Mouse (Mus musculus) cerebellum, postnatal 10 days (tissue): Measurements from ENCODE around the gene C130050O18Rik.

ENCODE experiments used
- DNase-seq, 2 experiments: peaks; one replicate each; pipeline ENCODE4 v3.0.0; 2021; ENCODE audit warnings: mixed read lengths in 2 of 2

Gene C130050O18Rik

GRCm38 (mm10) chr5:139427989-139428388 is 22.9 kb downstream of the C130050O18Rik start:
- peak; percentile 84 to 89 for DNase-seq

DNA sequence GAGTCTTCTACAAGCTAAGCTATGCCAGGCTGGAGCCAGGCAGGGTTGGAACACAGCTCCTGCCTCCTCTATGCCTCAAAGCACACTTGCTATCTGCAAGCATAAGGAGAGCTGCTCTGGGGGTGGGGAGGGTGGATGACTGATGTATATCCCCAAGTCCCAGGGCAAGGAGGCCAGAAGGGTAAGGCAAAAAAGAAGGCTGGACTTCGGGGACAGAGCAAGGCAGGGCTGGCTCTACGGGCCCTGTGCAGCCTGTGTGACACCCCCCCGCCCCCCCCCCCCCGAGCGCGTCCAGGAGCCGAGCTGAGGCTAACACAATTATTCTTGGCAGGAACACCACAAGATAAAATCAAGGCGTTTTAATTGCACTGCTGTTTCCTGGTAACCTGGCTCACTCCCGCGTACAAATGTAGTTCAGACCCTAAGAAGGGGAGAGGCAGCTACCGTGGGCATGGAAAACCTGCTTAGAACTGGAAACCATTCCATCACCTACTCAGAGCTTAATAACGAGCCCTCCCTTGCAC is 24.8 kb downstream of the C130050O18Rik start:
- DNase-seq: peak; percentile 50 to 65

DNA sequence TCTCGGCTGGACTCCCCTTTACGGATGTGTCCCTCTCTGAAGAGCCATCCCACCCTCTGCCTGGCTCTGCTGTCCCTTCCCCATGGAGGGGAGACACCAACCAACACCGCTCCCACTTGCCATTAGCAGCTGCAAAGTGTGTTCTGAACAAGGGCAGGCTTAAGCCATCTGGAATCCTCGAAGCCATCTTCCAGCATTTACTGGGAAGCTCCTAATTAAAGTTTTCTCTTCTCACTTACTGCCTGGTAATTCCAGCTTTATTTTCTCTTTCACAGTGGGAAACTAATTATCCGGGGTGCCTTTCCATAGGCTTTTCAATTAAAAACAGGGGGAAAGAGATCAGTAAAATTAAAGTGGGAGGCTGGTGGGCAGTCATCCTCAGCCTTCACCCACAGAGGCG is 27.3 kb downstream of the C130050O18Rik start:
- DNase-seq: no peak

DNA sequence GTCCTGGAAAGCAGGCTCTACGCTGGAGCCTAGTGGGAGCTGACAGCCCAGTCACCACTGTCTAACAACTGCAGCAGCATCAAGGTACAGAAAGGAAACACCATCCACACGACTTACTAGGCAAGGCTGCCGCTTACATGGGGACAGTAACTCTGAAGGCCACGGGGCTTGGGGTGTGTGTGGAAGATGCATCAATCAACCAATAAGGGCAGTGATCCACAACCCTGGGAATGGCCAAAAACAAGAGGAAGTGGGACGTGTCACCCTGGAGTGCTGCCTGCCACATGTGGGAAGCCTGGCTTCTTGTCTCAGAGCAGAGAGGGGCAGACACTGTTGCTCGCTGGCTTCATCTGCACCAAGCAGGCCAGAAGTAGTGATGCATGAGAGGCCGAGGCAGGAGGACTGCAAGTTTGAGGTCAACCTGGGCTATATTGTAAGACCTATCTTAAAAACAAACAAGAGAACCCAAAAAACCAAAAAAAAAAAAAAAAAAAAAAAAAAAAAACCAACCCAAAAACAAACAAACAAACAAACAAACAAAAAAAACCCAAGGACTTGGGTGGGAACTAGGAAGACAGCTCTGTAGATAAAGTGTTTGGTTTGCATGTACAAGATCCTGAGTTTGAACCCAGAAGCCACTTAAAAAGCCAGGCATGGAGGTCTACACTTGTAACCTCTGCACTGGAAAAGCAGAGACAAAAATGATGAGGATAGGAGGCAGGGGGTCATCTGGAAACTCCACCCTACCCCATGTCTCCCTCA is 27.8 kb downstream of the C130050O18Rik start:
- DNase-seq: no peak

GRCm38 (mm10) chr5:139433842-139434568 is 28.9 kb downstream of the C130050O18Rik start:
- DNase-seq: no peak

DNA sequence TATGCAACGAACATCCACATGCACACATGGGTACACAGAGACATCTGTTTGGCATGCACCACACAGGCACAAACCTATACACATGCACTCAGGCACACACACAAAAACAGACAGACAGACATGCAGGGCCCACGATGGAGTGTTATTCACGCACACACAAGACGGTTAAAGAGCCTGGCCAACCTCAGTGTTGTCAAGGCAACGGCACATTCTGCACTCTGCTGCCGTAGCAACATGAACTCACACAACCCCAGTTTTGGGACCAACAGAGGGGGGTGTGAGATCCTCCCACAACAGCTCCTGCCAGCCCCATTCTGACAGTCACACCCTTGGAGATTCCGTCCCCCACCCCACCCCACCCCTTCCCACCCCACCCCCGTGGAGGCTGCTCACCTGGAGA is 29.9 kb downstream of the C130050O18Rik start:
- DNase-seq: peak; percentile 60 to 67

DNA sequence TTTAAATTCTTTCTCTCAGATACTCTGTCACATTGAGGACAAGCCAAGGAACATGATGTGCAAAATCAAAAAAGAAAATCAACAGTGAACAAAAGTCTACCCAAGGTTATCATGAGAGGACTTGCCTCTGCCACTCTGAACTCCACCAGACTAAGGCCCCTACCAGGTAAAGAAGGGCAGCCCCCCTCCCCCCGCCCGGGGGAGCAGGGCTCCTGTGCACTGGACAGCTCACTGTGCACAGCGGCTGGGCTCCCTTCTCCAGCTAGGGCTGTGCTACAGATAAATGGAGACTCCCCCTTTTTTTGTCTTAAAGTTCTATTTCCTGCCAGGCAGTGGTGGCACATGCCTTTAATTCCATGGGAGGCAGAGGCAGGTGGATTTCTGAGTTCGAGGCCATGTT is 32.7 kb downstream of the C130050O18Rik start:
- DNase-seq: no peak

- DNase-seq: peak in 1 of 2 experiments; percentile 56
Measured at GRCm38 (mm10) chr5:139438440-139438839, 33.4 kb downstream of the C130050O18Rik start.

GRCm38 (mm10) chr5:139440451-139440850 is 35.4 kb downstream of the C130050O18Rik start:
- peak; percentile 74 to 81 for DNase-seq

- DNase-seq: peak; percentile 63 to 65
Measured at GRCm38 (mm10) chr5:139440926-139441725, 36.0 kb downstream of the C130050O18Rik start.

DNA sequence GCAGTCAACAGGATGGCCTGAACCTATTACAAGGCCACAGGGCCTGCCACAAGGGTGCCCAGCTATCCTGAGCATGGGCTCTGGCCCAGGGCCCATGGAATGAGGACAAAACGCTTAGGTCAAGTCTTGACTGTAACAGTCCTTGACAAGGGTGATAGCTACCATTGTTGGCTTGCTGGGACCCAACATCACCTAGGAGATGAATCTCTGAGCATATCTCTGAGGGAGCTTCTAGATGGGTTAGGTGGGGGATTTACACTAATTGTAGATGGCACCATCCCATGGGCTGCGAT is 36.6 kb downstream of the C130050O18Rik start:
- DNase-seq: no peak

DNA sequence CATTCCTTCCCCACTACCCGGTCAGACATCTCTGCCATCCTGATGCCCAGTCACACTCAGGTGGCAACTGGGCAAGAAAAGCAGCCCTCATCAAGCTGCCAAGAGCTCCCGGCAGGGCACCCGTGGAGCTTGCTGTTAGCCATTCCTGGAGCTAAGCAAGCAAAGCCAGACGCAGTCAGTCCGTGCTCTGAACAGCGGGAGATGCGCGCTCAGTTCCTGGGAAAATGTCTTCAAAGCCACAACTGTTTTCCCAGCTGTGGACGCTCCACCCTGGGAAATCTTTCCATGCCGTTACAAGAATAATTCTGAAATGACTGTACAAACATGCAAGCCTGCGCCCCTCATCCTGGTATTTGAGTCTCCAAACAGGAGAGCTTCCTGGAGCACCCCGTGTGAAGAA is 37.3 kb downstream of the C130050O18Rik start:
- DNase-seq: peak; percentile 45 to 65

GRCm38 (mm10) chr5:139442962-139443361 is 37.9 kb downstream of the C130050O18Rik start:
- DNase-seq: no peak

DNA sequence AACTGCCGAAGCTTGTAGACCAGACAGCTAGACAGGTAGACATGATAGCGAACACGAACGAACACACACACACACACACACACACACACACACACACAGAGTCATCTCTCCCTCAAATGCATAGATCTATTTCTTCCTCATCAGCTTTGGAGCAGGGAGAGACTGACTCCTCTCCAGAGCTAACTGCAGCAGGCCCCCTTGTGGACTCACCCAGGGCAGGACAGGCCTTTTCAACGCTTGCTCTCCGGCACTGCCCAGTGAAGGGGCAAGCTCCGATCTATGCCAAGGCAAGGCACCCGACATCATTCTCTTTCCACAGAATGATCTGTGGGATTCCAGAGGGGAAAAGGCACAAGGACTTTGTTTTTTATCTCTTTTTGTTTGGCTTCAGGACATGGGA is 40.2 kb downstream of the C130050O18Rik start:
- DNase-seq: peak; percentile 61 to 63

GRCm38 (mm10) chr5:139448025-139448424 is 42.9 kb downstream of the C130050O18Rik start:
- DNase-seq: peak; percentile 62 to 67

GRCm38 (mm10) chr5:139449161-139449791 is 44.2 kb downstream of the C130050O18Rik start:
- DNase-seq: peak; percentile 74 to 77

GRCm38 (mm10) chr5:139449926-139450325 is 44.8 kb downstream of the C130050O18Rik start:
- peak; percentile 32 to 35 for DNase-seq

GRCm38 (mm10) chr5:139453031-139453430 is 48.0 kb downstream of the C130050O18Rik start:
- peak in 1 of 2 experiments; percentile 38 for DNase-seq

GRCm38 (mm10) chr5:139455166-139455565 is 50.1 kb downstream of the C130050O18Rik start:
- no peak for DNase-seq

DNA sequence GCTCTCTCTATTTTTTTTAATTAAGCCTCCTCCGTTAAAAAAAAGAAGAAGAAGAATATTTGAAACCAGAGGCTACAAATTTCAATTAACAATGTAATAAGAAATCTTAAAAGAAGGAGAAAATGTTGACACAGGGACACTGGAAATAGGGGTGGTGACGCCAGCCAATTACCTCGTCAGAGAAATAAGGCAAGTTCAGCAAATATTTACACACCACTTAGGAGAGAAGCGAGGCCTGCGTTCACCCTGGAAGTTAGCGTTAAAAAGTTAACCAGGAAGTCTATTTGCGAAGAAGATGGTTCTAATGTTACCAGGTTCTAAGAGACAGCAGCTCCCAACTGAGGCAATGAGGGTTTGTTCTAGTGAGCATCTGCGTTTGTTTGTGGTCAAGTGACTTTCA is 52.2 kb downstream of the C130050O18Rik start:
- DNase-seq: no peak

- DNase-seq: no peak
Measured at GRCm38 (mm10) chr5:139459938-139460337, 54.9 kb downstream of the C130050O18Rik start.

DNA sequence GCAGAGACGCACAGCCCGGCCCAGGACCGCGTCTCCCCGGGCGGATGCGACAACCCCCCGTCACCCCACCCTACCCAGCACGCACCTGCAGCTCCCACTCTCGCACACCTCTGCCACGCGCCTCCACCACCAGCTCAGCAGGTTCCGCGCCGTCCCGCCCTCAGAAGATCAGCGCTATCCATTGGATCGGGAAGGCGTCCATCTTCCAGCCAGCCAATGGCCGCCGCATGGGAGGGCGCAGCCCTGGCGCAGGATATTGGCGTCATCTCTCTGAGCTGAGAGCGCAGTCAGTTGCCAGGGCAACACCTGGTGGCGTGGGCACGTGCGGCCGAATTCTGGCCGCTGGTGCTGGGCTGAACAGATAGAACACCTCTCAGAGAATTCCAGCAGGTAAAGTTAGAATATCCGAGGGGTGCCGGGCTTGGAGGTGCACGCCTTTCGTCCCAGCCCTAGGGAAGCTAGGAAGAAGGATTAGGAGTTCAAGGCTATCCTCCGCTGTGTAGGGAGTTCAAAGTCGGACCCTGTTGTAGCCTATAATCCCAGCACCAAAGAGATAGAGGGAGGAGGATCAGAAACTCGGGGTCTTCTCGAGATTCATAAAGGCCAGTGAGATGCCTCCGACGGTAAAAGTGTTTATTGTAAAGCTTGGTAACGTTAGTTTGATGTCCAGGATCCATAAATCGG is 55.4 kb downstream of the C130050O18Rik start, which contains the start of gene 3110082I17Rik:
Gene 3110082I17Rik (minus strand): TSS at position 144 of the 684 bp plus-strand sequence.
- DNase-seq: peak; percentile 100
